Mouse (Mus musculus) kidney, embryonic 14.5 days (tissue): Measurements from ENCODE around the gene Aldh16a1. TPM values are rescaled to one million over a fixed set of nuclear protein-coding genes. Genes with fewer than 3 reads are reported as not detected.
A peak's percentile ranks its signal among the peaks of the same experiment; 100 is the strongest.

ENCODE experiments used
- ATAC-seq: fragments of 200-750 bp; cut with Nextera tagmentation; 2 replicates; pipeline ENCODE4 v1.8.0; 2017; ENCODE audit warnings: moderate number of reproducible peaks, mild to moderate bottlenecking, moderate TSS enrichment, moderate library complexity; ENCODE audit not compliant: low FRiP score, low TSS enrichment
- H3K27ac ChIP-seq: fragments of 300-500 bp; sonication (generic); 2 replicates; pipeline ENCODE4 v1.5.1; 2014; ENCODE audit warnings: low read depth, mild to moderate bottlenecking, low read length, moderate library complexity, mixed read lengths
- H3K27me3 ChIP-seq: fragments of 300-500 bp; sonication (generic); 2 replicates; pipeline ENCODE4 v1.6.1; 2014; ENCODE audit warnings: mild to moderate bottlenecking, low read length; ENCODE audit not compliant: control insufficient read depth, insufficient read depth
- H3K36me3 ChIP-seq: fragments of 300-500 bp; sonication (generic); 2 replicates; pipeline ENCODE4 v1.6.1; 2014; ENCODE audit warnings: low read length, mixed read lengths; ENCODE audit not compliant: control insufficient read depth, insufficient read depth
- H3K4me1 ChIP-seq: fragments of 300-500 bp; sonication (generic); 2 replicates; pipeline ENCODE4 v1.6.1; 2014; ENCODE audit warnings: low read length, mixed read lengths; ENCODE audit not compliant: control insufficient read depth, insufficient read depth
- H3K4me2 ChIP-seq: fragments of 300-500 bp; sonication (generic); replicated peaks from 2 replicates; pipeline ENCODE4 v1.6.1; 2014; ENCODE audit warnings: low read depth, mild to moderate bottlenecking, low read length
- H3K4me3 ChIP-seq: fragments of 300-500 bp; sonication (generic); 2 replicates; pipeline ENCODE4 v1.5.1; 2014; ENCODE audit warnings: mild to moderate bottlenecking, low read length
- H3K9ac ChIP-seq: fragments of 300-500 bp; sonication (generic); 2 replicates; pipeline ENCODE4 v1.6.1; 2014; ENCODE audit warnings: low read depth, mild to moderate bottlenecking, low read length, moderate library complexity
- H3K9me3 ChIP-seq: fragments of 300-500 bp; sonication (generic); 2 replicates; pipeline ENCODE4 v1.6.1; 2016; ENCODE audit warnings: low read length; ENCODE audit not compliant: control insufficient read depth
- WGBS: fragments of 180-500 bp; shearing (Covaris S2); extraction: QIAGEN DNeasy Blood & Tissue Kit; methylation state at CpG from one replicate; pipeline ENCODE4 v1.1.7; 2014; 5-methylcytosine and 5-hydroxymethylcytosine counted together
- polyA plus RNA-seq: library from polyadenylated mRNA; unstranded; fragments of >200 nt; fragmentation: Nextera tagmentation; extraction: Ambion mirVana; gene quantifications from 2 replicates; pipeline ENCODE4 v1.2.1, GENCODE M21; 2014

The Aldh16a1 gene
- 46.6 and 58.0 TPM in 2 replicates for polyA plus RNA-seq

- H3K9me3 ChIP-seq, result no peaks in the 10 kb centered on the region
- H3K27ac ChIP-seq, result peak within 1 kb of the TSS; percentile 96
- H3K4me3 ChIP-seq, result peak within 1 kb of the TSS; percentile 63
- WGBS, result 5% methylated on average over 69 of the region's 69 CpGs
- peaks cover 26% of the 10 kb centered on the region for H3K4me1 ChIP-seq
- peak within 1 kb of the TSS; percentile 78 for H3K9ac ChIP-seq
- H3K36me3 ChIP-seq, result peaks cover 12% of the 10 kb centered on the region; the same call in 1 of the 2 replicates
- ATAC-seq, result peak; percentile 94
- no peaks in the 10 kb centered on the region for H3K27me3 ChIP-seq
- peak within 1 kb of the TSS; percentile 75 for H3K4me2 ChIP-seq
Measured at GRCm38 (mm10) chr7:45154096-45154992, at the start of gene Aldh16a1, which contains the start of gene Pih1d1. Gene Aldh16a1 (minus strand): TSS chr7:45154584. Gene Pih1d1 (plus strand): TSS chr7:45154303.

DNA sequence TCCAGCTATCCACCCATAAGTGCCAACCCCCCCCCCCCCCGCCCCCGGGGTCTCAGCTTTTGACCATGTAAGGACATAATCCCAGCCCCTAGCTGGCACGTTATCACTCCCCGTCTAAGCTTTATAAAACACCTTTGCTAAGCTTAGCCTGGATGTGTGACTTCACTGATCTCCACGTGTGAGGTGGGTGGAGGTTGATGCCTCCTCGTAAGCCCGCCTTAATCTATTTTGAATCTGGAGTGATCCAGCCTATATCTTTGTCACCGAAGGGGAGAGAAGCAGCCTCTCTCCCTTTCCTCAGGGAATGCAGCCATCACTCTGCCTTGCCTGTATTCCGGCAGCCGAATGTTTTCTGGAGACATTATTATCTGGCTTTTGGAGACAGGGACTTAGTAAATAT is 48.3 kb upstream of the Aldh16a1 start:
- Histone ChIP-seq H3K27ac (no peak overlapping the region), H3K36me3 (no peaks in the 10 kb centered on the region), H3K27me3 (no peaks in the 10 kb centered on the region), H3K4me2 (no peak overlapping the region), H3K4me1 (no peaks in the 10 kb centered on the region), H3K9me3 (no peaks in the 10 kb centered on the region), H3K4me3 (no peak overlapping the region), H3K9ac (no peak overlapping the region)
- ATAC-seq, result no peak
- 63% methylated on average over 10 of the region's 10 CpGs for WGBS

- no peak overlapping the region for H3K9ac ChIP-seq
Measured at GRCm38 (mm10) chr7:45198961-45199360, 44.6 kb upstream of the Aldh16a1 start.

DNA sequence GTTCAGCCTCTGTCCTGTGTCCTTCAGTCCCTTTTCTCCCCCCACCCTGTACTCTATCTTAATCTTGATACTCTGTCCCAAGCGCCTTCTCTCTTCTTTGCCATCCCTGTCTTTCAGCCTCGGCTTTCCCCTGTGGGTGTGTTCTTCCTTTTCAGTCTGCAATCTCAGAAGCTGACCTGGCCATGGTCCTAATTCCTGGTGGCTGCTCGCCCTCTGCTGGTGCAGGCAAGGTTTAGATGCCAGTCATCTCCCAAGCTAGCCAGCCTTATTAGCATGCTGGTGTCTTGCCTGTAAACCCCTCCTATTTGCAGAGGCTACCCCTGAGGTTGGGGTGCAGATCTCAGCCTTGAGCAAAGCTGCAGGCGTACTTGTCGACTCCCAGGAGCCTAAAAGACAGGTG is 44.1 kb upstream of the Aldh16a1 start:
- H3K4me3 ChIP-seq, result no peak overlapping the region
- no peaks in the 10 kb centered on the region for H3K27me3 ChIP-seq
- ATAC-seq, result 0 out of 2 replicates have a peak, but pooled peaks have one; percentile 48
- WGBS, result 14% methylated on average over 5 of the region's 5 CpGs
- no peaks in the 10 kb centered on the region for H3K4me1 ChIP-seq
- no peak overlapping the region for H3K9ac ChIP-seq
- no peaks in the 10 kb centered on the region for H3K9me3 ChIP-seq
- H3K4me2 ChIP-seq, result no peak overlapping the region
- H3K36me3 ChIP-seq, result no peaks in the 10 kb centered on the region
- no peak overlapping the region for H3K27ac ChIP-seq

More at GRCm38 (mm10) chr7:45198961-45199360, 44.6 kb upstream of the Aldh16a1 start:
- ATAC-seq, result no peak
- 83% methylated on average over 11 of the region's 11 CpGs for WGBS
- H3K27ac ChIP-seq, result no peak overlapping the region
- H3K4me1 ChIP-seq, result no peaks in the 10 kb centered on the region
- no peaks in the 10 kb centered on the region for H3K9me3 ChIP-seq
- no peak overlapping the region for H3K4me3 ChIP-seq
- no peak overlapping the region for H3K4me2 ChIP-seq
- H3K27me3 ChIP-seq, result no peaks in the 10 kb centered on the region
- H3K36me3 ChIP-seq, result no peaks in the 10 kb centered on the region

DNA sequence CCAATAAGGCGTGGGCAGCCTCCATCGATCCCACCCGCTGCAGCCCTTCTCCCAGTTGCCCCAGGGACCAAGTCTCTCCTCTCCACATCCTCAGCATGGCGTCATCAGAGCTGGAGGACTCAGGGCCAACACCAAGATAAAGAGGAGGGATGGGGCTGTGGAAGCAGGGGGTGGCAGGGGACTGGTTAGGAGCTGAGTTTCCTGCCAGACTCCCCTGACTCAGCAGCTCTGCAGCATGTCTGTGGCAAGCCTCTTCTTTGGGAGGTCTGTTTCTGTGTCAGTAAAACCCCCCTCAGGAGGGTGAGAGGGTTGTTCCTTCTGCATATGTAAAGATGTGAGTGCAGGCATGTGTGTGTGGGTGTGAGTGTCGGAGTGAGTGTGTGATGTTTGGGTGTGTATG is 42.6 kb upstream of the Aldh16a1 start:
- ATAC-seq, result no peak
- H3K9ac ChIP-seq, result no peak overlapping the region
- no peaks in the 10 kb centered on the region for H3K36me3 ChIP-seq
- 72% methylated on average over 5 of the region's 5 CpGs for WGBS
- no peaks in the 10 kb centered on the region for H3K9me3 ChIP-seq
- H3K4me3 ChIP-seq, result no peak overlapping the region
- no peaks in the 10 kb centered on the region for H3K27me3 ChIP-seq
- no peak overlapping the region for H3K27ac ChIP-seq
- peaks cover 3% of the 10 kb centered on the region for H3K4me1 ChIP-seq
- no peak overlapping the region for H3K4me2 ChIP-seq

GRCm38 (mm10) chr7:45196176-45196535 is 41.8 kb upstream of the Aldh16a1 start:
- ATAC-seq, result no peak
- H3K36me3 ChIP-seq, result no peaks in the 10 kb centered on the region
- peaks cover 10% of the 10 kb centered on the region for H3K4me1 ChIP-seq
- no peaks in the 10 kb centered on the region for H3K9me3 ChIP-seq
- no peak overlapping the region for H3K27ac ChIP-seq
- H3K4me3 ChIP-seq, result no peak overlapping the region
- H3K27me3 ChIP-seq, result no peaks in the 10 kb centered on the region
- no peak overlapping the region for H3K4me2 ChIP-seq
- H3K9ac ChIP-seq, result no peak overlapping the region
- WGBS, result 89% methylated on average over 4 of the region's 4 CpGs

- Histone ChIP-seq H3K4me2 (no peak overlapping the region), H3K36me3 (no peaks in the 10 kb centered on the region), H3K4me1 (peaks cover 10% of the 10 kb centered on the region), H3K27ac (no peak overlapping the region), H3K4me3 (no peak overlapping the region), H3K9me3 (no peaks in the 10 kb centered on the region), H3K9ac (no peak overlapping the region), H3K27me3 (no peaks in the 10 kb centered on the region)
- ATAC-seq, result no peak
- WGBS, result 61% methylated on average over 13 of the region's 13 CpGs
Measured at GRCm38 (mm10) chr7:45195341-45196175, 41.2 kb upstream of the Aldh16a1 start.

GRCm38 (mm10) chr7:45193871-45194785 is 39.7 kb upstream of the Aldh16a1 start:
- no peak for ATAC-seq
- Histone ChIP-seq H3K27ac (no peak overlapping the region), H3K27me3 (peaks cover 10% of the 10 kb centered on the region), H3K4me3 (no peak overlapping the region), H3K4me1 (peaks cover 10% of the 10 kb centered on the region), H3K4me2 (no peak overlapping the region), H3K36me3 (no peaks in the 10 kb centered on the region), H3K9me3 (no peaks in the 10 kb centered on the region), H3K9ac (no peak overlapping the region)
- 77% methylated on average over 17 of the region's 17 CpGs for WGBS
